Mouse (Mus musculus) left cerebral cortex, postnatal 4 days (tissue): ENCODE measurements around the gene Cdcp1. TPM values are rescaled to one million over a fixed set of nuclear protein-coding genes. Genes with fewer than 3 reads are reported as not detected.
A peak's percentile ranks its signal among the peaks of the same experiment; 100 is the strongest.

Experiments used
- DNase-seq: peaks from one replicate; pipeline ENCODE4 v3.0.0-alpha.2; 2022
- intact Hi-C: fragments of 180-260 bp; cut with DNase I; formaldehyde crosslinking; loops from one replicate; pipeline ENCODE4 v1.15.1; 2025
- total RNA-seq, 2 experiments: library from RNA; stranded (reverse); gene quantifications; 2 replicates each; pipeline ENCODE4 v1.2.3; 2021

The Cdcp1 gene
- total RNA-seq, 2 experiments from 2014 or later = 0.20 to 0.30 TPM

DNA sequence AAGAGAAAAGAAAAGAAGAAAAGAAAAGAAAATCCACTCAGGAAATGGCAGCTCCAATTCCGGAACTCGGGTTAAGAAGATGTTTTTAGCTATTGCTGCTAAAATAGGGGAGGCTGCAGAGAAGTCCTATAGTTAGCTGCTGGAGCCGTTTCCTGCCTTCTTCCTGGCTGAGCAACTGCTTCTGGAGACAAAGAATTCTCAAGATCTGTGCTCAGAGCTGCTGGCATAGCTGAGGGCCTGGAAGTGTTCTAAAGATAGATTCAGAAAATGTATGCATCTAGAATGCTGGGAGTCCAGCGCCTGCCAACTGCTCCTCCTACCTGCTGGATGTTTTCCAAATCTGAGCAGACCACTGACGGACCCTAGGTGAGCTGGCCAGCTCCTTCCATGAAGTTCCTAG is 4.0 kb upstream of the Cdcp1 start:
- intact Hi-C loops = no loop called here
- DNase-seq = no peak

DNA sequence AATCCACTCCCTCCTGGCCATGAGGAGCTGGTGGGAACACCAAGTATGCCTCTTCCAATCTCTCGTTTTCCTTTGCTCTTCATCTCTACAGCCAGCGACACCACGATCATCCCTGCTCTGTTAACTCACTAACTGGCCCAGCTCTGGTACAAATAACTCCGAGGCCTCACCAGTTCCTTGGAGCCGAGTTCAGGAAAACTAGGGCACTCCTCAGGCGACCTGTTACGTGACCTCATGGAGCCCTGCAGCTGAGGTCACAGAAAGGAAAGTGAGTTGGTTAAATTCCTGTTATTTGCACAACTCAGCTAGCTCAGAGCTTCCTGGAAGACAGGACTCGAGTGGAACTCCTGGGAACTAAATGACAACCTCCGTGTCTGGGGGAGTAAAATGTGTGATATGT is 2.5 kb downstream of the Cdcp1 start:
- intact Hi-C loops = no loop called here
- no peak for DNase-seq

DNA sequence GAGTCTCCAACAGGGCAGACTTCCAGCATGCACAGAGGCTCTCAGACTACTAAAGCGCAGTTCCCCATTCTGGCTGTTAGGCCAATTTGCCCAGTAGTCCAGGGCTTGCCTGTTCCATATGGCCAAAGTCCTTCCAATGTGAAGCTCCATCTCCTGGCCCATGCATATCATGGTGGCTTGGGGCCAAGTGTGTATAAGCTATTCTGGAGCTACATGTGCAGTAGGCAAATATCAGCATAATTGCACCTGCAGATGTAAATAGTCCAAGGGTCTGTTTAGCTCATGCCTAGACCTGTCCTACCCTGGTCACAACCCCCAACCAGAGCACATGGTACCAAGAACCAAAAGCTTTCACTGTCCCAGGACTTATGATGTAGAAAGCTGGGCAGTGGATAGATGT is 7.9 kb downstream of the Cdcp1 start:
- intact Hi-C loops = no loop called here
- no peak for DNase-seq

DNA sequence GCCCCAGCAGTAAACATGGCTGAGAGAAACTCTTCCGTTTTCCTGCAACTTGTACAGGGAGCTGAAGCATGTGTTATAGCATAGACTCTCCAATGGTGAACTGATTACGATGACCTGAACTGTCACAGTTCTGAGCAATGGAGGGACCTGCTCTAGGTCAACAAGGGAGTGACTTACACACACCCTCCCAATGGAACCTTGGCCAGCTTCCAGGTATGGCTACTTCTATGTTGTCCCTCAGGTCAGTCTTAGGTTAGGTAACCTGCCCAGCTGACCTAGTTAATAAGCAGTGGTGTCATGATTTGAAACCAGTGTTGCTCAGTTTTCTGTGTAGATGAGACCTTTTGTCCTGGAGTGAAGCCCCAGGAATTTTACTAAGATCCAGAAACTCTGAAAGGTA is 8.9 kb downstream of the Cdcp1 start:
- intact Hi-C loops = no loop called here
- DNase-seq = no peak

DNA sequence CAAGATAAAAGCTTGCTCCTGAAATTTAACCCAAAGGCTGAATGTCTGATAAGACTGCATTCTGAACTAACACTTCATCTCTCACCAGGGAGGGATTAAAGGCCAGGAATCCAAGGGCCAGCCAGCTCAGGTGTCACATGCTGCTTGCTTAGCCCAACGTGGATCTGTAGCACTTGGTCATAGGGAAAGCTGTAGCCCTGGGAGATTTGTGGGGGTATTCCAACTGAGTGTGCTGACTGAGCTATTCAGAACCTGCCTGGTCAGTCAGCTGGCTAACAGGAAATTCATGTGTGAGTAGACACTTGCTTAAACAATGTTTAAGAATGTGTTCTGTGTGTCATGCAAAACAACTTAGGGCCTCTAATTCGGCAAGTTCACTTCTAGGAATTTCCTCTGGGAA is 9.3 kb downstream of the Cdcp1 start:
- DNase-seq = no peak
- intact Hi-C loops = no loop called here

DNA sequence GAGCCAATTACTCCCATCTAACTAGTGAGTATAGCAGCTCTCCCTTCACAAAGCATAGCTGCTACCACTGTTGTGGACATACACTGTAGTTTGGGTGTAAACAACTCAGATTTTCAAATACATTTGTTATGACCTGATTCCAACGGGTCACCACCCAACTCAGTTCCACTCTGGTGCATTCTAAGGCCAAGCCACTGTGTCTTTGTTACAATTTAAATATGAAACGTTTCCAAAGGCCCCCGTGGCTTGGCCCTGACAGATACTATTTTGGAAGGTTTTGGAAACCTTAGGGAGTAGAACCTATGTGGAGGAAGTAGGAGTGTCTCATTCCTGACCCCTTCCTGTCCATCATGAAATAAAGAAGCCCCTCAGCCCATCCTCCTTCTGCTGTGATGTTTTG is 15.7 kb downstream of the Cdcp1 start:
- intact Hi-C loops = no loop called here
- DNase-seq = no peak

DNA sequence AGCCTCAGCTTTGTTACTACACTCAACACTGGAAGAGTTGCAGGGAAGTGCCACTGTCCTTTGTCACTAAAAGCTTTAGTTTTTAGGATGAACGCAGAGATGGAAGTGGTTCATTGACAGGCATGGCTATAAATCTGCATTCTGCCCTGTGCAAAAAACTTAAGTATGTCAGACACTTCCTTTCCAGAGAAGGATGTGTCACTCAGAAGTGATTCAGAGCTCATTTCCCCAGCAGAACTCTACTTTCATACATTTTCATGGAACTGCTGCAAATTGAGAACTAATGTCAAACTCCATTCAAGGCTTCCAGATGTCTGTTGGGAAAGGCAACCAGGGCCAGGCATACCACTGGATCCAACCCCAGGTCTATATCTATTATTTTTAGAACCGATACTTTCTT is 27.6 kb downstream of the Cdcp1 start:
- intact Hi-C loops = no loop called here
- DNase-seq = no peak

DNA sequence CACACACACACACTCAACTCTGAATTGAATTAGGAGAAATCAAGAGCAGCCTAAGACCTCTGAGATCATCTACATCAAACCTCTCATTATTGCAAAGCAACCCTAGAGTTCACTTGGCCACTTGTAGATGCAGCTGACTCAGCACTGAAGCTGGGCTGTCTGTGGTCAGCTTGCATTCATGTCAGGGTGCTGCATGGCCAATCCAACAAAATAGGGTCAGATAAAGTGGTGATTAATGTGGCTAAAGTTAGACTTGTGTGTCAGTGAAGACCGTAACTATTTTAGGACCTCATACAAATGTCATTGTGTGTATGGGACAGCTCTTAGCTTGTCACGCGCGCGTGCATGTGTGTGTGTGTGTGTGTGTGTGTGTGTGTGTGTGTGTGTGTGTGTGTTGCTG is 28.2 kb downstream of the Cdcp1 start:
- DNase-seq = no peak
- intact Hi-C loops = no loop called here

DNA sequence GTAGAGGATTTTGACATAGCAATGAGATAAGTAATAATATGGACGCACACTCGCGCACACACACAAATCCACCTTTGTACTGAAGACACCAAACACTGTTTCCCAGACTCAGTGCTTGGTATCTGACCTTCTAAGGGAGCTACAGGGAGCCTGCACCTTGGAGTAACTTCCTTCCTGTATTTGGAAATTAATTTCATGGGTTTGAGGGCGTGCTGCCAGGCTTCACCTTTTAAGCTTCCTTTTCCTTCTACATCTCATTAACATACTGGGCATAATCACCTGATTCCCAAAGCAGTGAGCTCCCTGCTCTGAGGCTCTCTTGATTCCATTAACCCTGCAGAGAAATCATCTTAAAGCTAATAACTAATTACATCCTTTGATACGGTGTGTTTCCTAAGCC is 29.7 kb downstream of the Cdcp1 start:
- intact Hi-C loops = no loop called here
- DNase-seq = no peak

DNA sequence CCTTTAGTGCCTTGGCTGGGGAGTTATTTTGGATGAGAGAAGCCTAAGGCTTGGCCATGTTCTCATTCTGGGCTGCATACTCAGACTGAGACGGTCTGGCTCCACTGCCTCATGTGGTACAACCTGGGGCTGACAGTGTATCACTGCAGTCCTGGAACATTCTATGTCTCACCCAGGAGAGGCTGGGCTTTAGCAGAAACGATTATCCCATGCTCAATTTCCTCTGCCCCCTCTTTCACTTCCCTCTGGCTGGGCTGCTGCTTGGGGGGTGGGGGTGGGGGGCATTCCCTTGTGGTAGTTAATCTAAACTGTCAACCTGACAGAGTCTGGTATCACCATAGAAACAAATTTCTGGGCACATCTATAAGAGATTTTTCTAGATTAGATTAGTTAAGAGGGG is 30.3 kb downstream of the Cdcp1 start:
- DNase-seq = no peak
- intact Hi-C loops = no loop called here

DNA sequence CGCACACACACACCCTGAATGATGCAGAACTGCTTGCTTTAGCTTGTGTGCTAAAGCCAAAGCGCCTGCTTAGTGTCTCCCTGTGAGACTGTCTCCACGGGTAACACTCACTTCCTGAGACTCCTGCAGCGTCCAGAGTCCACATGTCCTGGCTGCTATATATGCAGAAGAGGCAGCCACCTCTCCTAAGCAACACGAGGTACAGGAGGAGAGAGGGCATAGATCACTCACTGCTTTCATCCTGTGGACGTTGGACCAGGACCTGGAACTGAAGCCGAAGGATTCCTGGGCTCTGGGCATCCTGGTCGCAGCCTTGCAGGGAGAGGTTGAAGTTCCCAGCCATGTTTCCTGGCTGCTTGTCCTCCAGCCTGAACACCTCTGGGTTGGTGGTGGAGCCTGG is 32.6 kb downstream of the Cdcp1 start:
- intact Hi-C loops = no loop called here
- no peak for DNase-seq

DNA sequence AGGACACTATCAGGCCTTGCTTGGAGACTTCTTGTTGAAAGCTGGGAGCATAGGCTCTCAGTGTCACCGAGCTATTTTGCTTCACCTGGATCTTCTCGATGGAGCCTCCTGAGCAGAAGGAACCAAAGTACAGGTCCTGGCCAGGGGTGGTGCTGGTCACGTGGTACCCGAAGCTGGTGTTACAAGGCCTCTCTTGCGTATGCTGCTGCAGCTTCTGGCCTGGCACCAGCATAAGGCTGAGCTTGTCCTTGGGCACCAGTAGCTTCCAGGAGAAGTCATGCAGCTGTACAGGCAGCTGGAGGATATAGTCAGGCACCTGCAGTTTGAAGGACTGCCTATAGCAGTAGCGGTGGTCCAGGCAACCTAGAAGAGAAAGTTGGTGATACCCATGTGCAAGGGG is 35.8 kb downstream of the Cdcp1 start:
- DNase-seq = no peak
- intact Hi-C loops = no loop called here

DNA sequence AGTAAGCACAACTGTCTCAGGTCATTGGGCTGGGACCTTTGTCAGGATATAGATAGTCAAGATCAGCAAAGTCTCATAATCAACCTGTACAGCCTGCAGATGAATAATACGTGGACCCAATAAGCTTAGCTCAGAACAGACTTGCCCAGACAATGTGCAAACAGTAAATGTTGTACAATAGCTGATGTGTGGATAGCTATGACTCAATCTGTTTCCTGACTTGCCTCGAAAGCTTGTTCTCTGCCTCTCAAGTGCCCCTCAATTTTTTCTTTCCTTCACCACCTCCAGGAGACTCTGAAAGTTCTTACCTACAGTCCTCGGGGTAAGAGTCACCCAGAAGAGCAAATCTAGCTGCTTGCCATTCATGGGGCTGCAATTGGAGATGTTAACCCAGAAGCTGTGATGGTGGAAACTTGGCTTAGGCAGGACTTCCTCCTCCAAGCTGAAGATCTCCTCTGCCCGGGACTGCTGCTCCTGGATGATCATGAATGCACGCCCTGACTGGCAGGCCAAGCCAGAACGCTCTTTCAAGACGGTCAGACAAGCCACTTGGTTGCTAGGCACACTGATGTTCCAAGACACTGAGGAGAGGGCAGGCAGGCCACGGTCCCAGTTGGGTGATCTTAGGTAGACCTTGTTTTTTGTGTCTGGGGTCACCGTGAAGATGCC is 38.3 kb downstream of the Cdcp1 start:
- intact Hi-C loops = no loop called here

DNA sequence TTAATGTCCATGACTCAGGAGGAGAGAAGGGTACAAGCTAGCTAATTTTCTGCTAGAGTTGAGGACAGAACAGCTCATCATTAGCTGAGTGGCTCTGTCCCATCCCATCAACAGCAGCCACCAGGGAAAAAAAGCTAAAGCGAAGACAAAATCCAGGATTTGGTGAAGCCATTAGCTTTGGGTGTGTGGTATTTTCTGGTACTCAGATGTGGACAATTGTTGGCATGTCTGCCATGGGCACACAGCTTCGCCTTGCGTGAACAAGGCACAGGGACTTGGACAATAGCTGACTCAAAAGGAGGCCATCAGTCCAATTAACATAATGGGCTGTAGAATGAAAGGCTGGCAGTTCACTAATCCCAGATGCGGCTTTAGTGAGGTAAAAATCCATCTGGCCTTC is 41.5 kb downstream of the Cdcp1 start:
- intact Hi-C loops = no loop called here
- DNase-seq = no peak

More for the DNA sequence above, 38.3 kb downstream of the Cdcp1 start:
- DNase-seq = no peak

DNA sequence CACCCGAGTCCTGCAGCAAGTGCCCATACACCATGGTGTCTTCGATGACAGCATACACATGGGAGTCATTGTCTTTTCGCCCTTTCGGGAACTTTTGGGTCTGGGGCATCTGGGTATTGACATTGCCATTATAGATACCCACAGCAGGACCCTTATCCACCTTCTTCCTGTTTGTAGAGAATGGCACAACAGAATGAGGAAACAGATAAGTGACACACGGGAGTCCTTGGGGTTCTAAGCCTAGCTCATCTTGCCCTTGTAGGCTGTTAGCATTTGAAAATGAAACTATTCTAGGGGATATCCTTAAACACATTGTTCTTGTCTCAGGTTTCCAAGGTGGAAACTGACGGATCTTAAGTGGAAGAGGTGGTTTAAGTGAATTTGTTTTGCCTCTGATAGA is 42.1 kb downstream of the Cdcp1 start:
- no peak for DNase-seq
- intact Hi-C loops = no loop called here

DNA sequence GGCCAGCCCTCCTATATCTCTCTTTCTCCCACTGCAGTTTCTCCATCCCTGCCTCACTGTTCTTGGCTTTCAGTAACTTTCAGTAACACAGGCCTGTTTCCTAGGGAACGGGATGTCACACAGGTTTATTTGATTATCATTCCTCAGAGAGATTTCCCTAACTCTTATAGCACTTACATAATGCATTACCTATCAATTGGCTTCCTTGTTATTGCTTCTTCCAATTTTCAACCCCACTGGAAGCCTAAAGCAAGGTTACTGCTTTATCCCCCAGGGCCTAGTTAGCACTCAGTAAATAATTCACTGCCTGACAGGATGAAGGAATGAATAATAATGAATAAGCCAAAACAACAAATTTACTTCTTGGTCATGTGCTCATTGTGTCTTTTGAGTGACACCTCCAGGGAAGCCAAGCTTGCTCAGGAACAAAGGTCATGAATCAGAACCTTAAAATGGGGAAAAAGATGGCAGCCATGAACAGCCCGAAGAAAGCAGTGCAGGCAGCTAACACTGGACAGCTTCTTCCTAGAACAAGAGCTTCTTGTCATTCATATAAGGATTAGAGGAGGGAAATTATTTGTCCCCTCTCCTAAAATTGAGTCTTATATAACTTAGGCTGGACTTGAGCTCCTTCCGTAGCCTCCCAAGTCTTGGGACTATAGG is 49.9 kb downstream of the Cdcp1 start:
- intact Hi-C loops = no loop called here
- no peak for DNase-seq

DNA sequence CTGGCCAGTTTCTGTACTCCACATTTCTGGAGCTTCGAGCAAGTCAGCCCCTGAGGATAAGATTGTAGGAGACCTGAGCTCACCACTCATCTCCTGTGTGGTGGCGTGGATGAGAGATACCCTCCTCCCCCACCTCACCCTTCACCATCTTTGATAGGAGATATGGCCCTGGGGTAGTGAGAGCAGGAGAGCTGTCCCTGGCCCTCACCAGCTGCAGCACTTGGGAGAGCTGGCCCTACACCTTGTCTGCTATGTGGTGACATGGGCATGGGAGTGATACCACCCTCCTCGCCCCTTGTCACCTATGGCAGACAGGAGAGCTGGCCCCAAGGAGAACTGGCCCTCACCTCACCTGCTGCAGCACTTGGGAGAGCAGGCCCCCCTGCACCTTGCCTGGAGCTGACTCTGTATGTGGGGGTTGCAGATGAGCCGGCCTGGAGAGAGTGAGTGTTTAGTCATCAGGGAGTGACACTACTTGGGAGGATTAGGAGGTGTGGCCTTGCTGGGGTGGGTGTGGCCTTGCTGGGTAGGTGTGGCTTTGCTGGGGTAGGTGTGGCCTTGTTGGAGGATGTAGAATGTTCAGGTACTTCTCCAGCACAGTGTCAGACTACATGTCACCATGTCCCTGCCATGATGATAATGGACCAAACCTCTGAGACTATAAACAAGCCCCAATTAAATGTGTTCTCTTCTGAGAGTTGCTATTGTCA is 52.7 kb downstream of the Cdcp1 start:
- no peak for DNase-seq
- intact Hi-C loops = loop anchor here (1.0 kb wide), 1 partner anchor 90 kb away; no protein-coding TSS in a partner anchor

DNA sequence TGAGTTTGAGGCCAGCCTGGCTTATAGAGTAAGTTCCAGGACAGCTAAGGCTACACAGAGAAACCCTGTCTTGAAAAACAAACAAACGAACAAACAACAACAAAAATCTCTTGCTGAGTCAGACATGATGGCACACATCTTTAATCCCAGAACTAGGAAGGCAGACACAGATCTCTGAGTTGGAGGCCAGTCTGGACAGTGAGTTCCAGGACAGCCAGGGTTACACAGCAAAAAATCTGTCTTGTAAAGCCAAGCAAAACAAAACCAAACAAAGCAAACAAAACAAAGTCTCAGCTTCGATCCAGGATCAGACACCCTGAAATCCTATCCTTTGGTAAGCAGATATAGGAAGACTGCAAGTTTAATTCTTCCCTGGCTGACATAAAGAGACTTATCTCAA is 54.0 kb downstream of the Cdcp1 start:
- intact Hi-C loops = no loop called here
- DNase-seq = no peak

DNA sequence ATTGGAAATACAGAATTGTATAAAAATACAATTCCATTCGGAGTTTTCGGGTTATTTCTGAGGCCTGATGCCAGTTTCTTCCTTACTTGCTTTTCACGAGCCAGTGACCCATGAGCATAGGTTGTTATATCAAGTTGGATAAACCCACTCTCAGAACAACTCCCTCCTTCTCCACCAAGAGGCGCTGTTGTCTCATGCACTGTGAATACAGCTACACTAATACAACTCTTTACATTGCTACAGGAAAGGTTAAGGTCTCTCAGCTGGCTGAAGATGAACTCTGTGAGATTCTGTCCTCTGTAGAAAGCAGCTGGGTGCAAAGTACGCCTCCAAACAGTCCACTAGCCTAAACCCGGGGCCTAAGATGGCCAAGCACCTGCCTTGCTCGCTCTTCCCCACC is 56.5 kb downstream of the Cdcp1 start:
- intact Hi-C loops = loop anchor here (2.0 to 5.0 kb wide), 2 partner anchors 283 to 365 kb away; no protein-coding TSS in a partner anchor
- peak; percentile 67 for DNase-seq

DNA sequence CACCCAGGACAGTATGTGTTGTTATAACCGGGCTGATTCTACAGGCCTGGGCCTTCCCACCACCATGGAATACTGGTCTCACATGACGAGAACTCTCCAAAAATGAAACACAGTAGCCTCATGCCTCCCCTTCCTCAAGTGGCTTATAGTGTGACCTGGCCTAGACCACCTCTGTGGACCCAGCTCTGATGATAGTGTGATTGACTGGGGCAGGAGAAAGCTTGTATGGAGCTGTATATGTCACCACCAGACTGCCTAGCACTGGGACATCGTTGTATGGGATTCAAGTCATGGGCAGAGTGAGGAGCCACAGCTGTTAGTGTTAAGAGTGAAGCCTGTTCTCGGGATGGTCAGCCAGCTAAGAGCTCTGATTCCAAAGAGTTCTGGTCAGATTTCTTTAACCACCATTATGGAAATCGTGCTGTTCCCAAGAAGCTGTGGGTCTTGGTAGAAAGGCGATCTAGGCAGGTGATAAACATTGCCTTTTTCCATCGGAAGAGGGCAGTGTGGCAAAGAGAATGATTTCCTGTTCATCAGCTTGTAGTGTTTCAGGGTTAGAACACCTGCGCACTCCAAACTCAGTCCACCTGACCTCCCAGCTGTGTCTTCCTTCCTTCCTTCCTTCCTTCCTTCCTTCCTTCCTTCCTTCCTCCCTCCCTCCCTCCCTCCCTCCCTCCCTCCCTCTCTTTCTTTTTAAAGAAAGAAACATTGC is 57.6 kb downstream of the Cdcp1 start:
- intact Hi-C loops = loop anchor here (2.0 to 5.0 kb wide), 2 partner anchors 284 to 367 kb away; no protein-coding TSS in a partner anchor
- DNase-seq = no peak

DNA sequence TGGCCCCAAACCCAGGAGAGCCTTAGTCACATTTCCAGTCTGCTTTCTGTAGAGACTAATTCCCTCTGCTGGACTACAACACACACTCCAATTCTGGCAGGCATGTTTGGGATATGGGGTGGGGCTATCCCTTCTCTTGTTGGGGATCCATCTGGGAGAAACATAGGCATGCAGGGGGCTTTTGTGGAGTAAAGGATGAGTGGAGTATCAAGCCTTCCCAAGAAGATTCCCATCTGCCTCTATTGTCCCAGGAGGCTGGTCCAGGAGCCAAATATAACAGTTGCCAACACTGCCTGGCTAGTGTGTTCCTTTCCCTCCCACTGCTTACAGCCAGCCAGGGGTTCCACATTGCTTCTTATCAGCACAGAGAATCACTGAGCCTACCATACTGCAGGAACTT is 58.1 kb downstream of the Cdcp1 start:
- DNase-seq = peak; percentile 51
- intact Hi-C loops = loop anchor here (2.0 to 5.0 kb wide), 2 partner anchors 285 to 367 kb away; no protein-coding TSS in a partner anchor
